Mouse (Mus musculus) forebrain, embryonic 10.5 days (tissue): ENCODE measurements around the gene Ankrd11. TPM values are rescaled to one million over a fixed set of nuclear protein-coding genes. Genes with fewer than 3 reads are reported as not detected.
A peak's percentile ranks its signal among the peaks of the same experiment; 100 is the strongest.
"Not testable (repeated sequence)": the region's sequence is repeated elsewhere in the genome, so short reads cannot be mapped to it uniquely, and the experiment has no call there.

Experiments used
- DNase-seq: peaks from one replicate; pipeline ENCODE4 v3.0.0-alpha.2; 2017; ENCODE audit warnings: low spot score; ENCODE audit errors: extremely low spot score
- H3K27ac ChIP-seq: fragments of 300-500 bp; sonication (generic); 2 replicates; pipeline ENCODE4 v1.5.1; 2016; ENCODE audit warnings: mild to moderate bottlenecking
- H3K27me3 ChIP-seq: fragments of 300-500 bp; sonication (generic); 2 replicates; pipeline ENCODE4 v1.6.1; 2016; ENCODE audit warnings: mild to moderate bottlenecking; ENCODE audit not compliant: poor library complexity, severe bottlenecking
- H3K36me3 ChIP-seq: fragments of 300-500 bp; sonication (generic); replicated peaks from 2 replicates; pipeline ENCODE4 v1.6.1; 2016; ENCODE audit warnings: mild to moderate bottlenecking, moderate library complexity
- H3K4me1 ChIP-seq: fragments of 300-500 bp; sonication (generic); 2 replicates; pipeline ENCODE4 v1.6.1; 2016
- H3K4me3 ChIP-seq: fragments of 300-500 bp; sonication (generic); 2 replicates; pipeline ENCODE4 v1.5.1; 2016; ENCODE audit warnings: mild to moderate bottlenecking, moderate library complexity
- H3K9me3 ChIP-seq: fragments of 300-500 bp; sonication (generic); 2 replicates; pipeline ENCODE4 v1.6.1; 2016; ENCODE audit warnings: mild to moderate bottlenecking, moderate library complexity
- WGBS: fragments of 180-500 bp; shearing (Covaris S2); methylation state at CpG from one replicate; pipeline ENCODE4 v1.1.7; 2016; 5-methylcytosine and 5-hydroxymethylcytosine counted together
- polyA plus RNA-seq: library from polyadenylated mRNA; unstranded; fragments of >200 nt; fragmentation: Nextera tagmentation; extraction: Ambion mirVana; gene quantifications from 2 replicates; pipeline ENCODE4 v1.2.1, GENCODE M21; 2016

Gene Ankrd11
- polyA plus RNA-seq, 1 experiment from 2014 or later, result 33.8 TPM

- H3K4me1 ChIP-seq, result peaks cover 10% of the 10 kb centered on the region
- H3K9me3 ChIP-seq, result no peaks in the 10 kb centered on the region
- no peak overlapping the region for H3K27ac ChIP-seq
- peaks cover 16% of the 10 kb centered on the region for H3K36me3 ChIP-seq
- 86% methylated on average over 7 of the region's 7 CpGs for WGBS
- no peak overlapping the region for H3K4me3 ChIP-seq
- no peak for DNase-seq
- no peaks in the 10 kb centered on the region for H3K27me3 ChIP-seq
These were observed 6.3 kb upstream of the Ankrd11 start for GRCm38 (mm10) chr8:123048402-123048801.

- no peak for DNase-seq
- H3K9me3 ChIP-seq, result no peaks in the 10 kb centered on the region
- no peak overlapping the region for H3K4me3 ChIP-seq
- no peaks in the 10 kb centered on the region for H3K27me3 ChIP-seq
- H3K36me3 ChIP-seq, result peaks cover 16% of the 10 kb centered on the region
- 92% methylated on average over 7 of the region's 7 CpGs for WGBS
- H3K27ac ChIP-seq, result no peak overlapping the region
- peaks cover 14% of the 10 kb centered on the region for H3K4me1 ChIP-seq
These were observed 5.8 kb upstream of the Ankrd11 start for GRCm38 (mm10) chr8:123047827-123048226.

- WGBS, result 85% methylated on average over 4 of the region's 4 CpGs
- H3K27ac ChIP-seq, result no peak overlapping the region
- peaks cover 14% of the 10 kb centered on the region for H3K4me1 ChIP-seq
- DNase-seq, result no peak
- peaks cover 16% of the 10 kb centered on the region for H3K36me3 ChIP-seq
- no peaks in the 10 kb centered on the region for H3K9me3 ChIP-seq
- no peak overlapping the region for H3K4me3 ChIP-seq
- H3K27me3 ChIP-seq, result no peaks in the 10 kb centered on the region
These were observed 4.6 kb upstream of the Ankrd11 start for GRCm38 (mm10) chr8:123046706-123047105.

- Histone ChIP-seq H3K4me1 (peaks cover 25% of the 10 kb centered on the region), H3K36me3 (peaks cover 16% of the 10 kb centered on the region)
- 96% methylated on average over 23 of the region's 23 CpGs for WGBS
- not testable (repeated sequence) for H3K27me3 ChIP-seq, DNase-seq, H3K4me3 ChIP-seq, H3K9me3 ChIP-seq, H3K27ac ChIP-seq
These were observed 2.8 kb upstream of the Ankrd11 start for GRCm38 (mm10) chr8:123044743-123045425.

- 94% methylated on average over 3 of the region's 3 CpGs for WGBS
- H3K27ac ChIP-seq, result no peak overlapping the region
- DNase-seq, result no peak
- H3K27me3 ChIP-seq, result no peaks in the 10 kb centered on the region
- H3K9me3 ChIP-seq, result no peaks in the 10 kb centered on the region
- H3K4me1 ChIP-seq, result peaks cover 34% of the 10 kb centered on the region
- peaks cover 16% of the 10 kb centered on the region for H3K36me3 ChIP-seq
- H3K4me3 ChIP-seq, result peak overlapping the region; percentile 100
These were observed 1.9 kb upstream of the Ankrd11 start for GRCm38 (mm10) chr8:123043941-123044340.

- no peak for DNase-seq
- Histone ChIP-seq H3K9me3 (no peaks in the 10 kb centered on the region), H3K27ac (peak overlapping the region; percentile 99), H3K27me3 (no peaks in the 10 kb centered on the region), H3K4me3 (peak overlapping the region; percentile 100), H3K4me1 (peaks cover 42% of the 10 kb centered on the region), H3K36me3 (peaks cover 16% of the 10 kb centered on the region)
- WGBS, result 29% methylated on average over 22 of the region's 22 CpGs
These were observed 1.0 kb upstream of the Ankrd11 start for GRCm38 (mm10) chr8:123042974-123043625.

- no peak for DNase-seq
- Histone ChIP-seq H3K27me3 (no peaks in the 10 kb centered on the region), H3K4me3 (peak overlapping the region; percentile 100), H3K9me3 (no peaks in the 10 kb centered on the region), H3K27ac (peak overlapping the region; percentile 99), H3K4me1 (peaks cover 51% of the 10 kb centered on the region), H3K36me3 (peaks cover 16% of the 10 kb centered on the region)
- WGBS, result 1% methylated on average over 60 of the region's 60 CpGs
These were observed 337 bp downstream of the Ankrd11 start for GRCm38 (mm10) chr8:123041774-123042105.

- Histone ChIP-seq H3K36me3 (peaks cover 16% of the 10 kb centered on the region), H3K27ac (peak overlapping the region; percentile 99), H3K27me3 (no peaks in the 10 kb centered on the region), H3K4me3 (peak overlapping the region; percentile 100), H3K9me3 (no peaks in the 10 kb centered on the region), H3K4me1 (peaks cover 55% of the 10 kb centered on the region)
- DNase-seq, result peak; percentile 64
- under 1% methylated on average over 70 of the region's 71 CpGs for WGBS
These were observed 886 bp downstream of the Ankrd11 start for GRCm38 (mm10) chr8:123041008-123041773.

- 12% methylated on average over 4 of the region's 4 CpGs for WGBS
These were observed 1.9 kb downstream of the Ankrd11 start for GRCm38 (mm10) chr8:123040110-123040650.

GRCm38 (mm10) chr8:123039376-123040109 is 2.5 kb downstream of the Ankrd11 start:
- peak overlapping the region; percentile 100 for H3K4me3 ChIP-seq
- DNase-seq, result no peak
- 80% methylated on average over 11 of the region's 11 CpGs for WGBS

More at GRCm38 (mm10) chr8:123040110-123040650, 1.9 kb downstream of the Ankrd11 start:
- Histone ChIP-seq H3K27ac (peak overlapping the region; percentile 99), H3K36me3 (peaks cover 10% of the 10 kb centered on the region), H3K4me3 (peak overlapping the region; percentile 100), H3K4me1 (peaks cover 55% of the 10 kb centered on the region), H3K9me3 (no peaks in the 10 kb centered on the region), H3K27me3 (no peaks in the 10 kb centered on the region)
- DNase-seq, result peak; percentile 32

GRCm38 (mm10) chr8:123038351-123038750 is 3.7 kb downstream of the Ankrd11 start:
- H3K36me3 ChIP-seq, result no peaks in the 10 kb centered on the region; the same call in 1 of the 2 replicates
- H3K4me3 ChIP-seq, result no peak overlapping the region
- peaks cover 54% of the 10 kb centered on the region for H3K4me1 ChIP-seq
- no peaks in the 10 kb centered on the region for H3K27me3 ChIP-seq
- WGBS, result 86% methylated on average over 2 of the region's 2 CpGs
- no peaks in the 10 kb centered on the region for H3K9me3 ChIP-seq
- no peak for DNase-seq
- H3K27ac ChIP-seq, result no peak overlapping the region

More at GRCm38 (mm10) chr8:123039376-123040109, 2.5 kb downstream of the Ankrd11 start:
- Histone ChIP-seq H3K36me3 (peaks cover 3% of the 10 kb centered on the region), H3K4me1 (peaks cover 55% of the 10 kb centered on the region), H3K9me3 (no peaks in the 10 kb centered on the region), H3K27ac (peak overlapping the region; percentile 99), H3K27me3 (no peaks in the 10 kb centered on the region)

GRCm38 (mm10) chr8:123037487-123037886 is 4.6 kb downstream of the Ankrd11 start:
- WGBS, result 87% methylated on average over 11 of the region's 11 CpGs
- Histone ChIP-seq H3K4me1 (peaks cover 58% of the 10 kb centered on the region), H3K27me3 (no peaks in the 10 kb centered on the region), H3K9me3 (no peaks in the 10 kb centered on the region), H3K36me3 (no peaks in the 10 kb centered on the region; the same call in 1 of the 2 replicates), H3K4me3 (no peak overlapping the region), H3K27ac (no peak overlapping the region)
- DNase-seq, result no peak
